Mouse (Mus musculus) spleen, adult 2 months (tissue): Measurements from ENCODE around the gene Kntc1.

Experiments used
- CTCF ChIP-seq: fragments of 200-500 bp; IDR thresholded peaks from 2 replicates; pipeline ENCODE4 v1.5.1; 2011; ENCODE audit warnings: mild to moderate bottlenecking, inconsistent platforms; ENCODE audit not compliant: insufficient read depth, insufficient read length, insufficient replicate concordance; ENCODE audit errors: extremely low read depth
- POLR2A ChIP-seq: fragments of 200-500 bp; IDR thresholded peaks from 2 replicates; pipeline ENCODE4 v1.6.1; 2011; ENCODE audit warnings: low read depth, low read length, inconsistent platforms

- TF ChIP-seq CTCF (no peak), POLR2A (no peak)
Observed at GRCm38 (mm10) chr5:123700625-123701024, 48.9 kb upstream of the Kntc1 start.
